Mouse (Mus musculus): Measurements from ENCODE around the gene Gm42906.

DNA sequence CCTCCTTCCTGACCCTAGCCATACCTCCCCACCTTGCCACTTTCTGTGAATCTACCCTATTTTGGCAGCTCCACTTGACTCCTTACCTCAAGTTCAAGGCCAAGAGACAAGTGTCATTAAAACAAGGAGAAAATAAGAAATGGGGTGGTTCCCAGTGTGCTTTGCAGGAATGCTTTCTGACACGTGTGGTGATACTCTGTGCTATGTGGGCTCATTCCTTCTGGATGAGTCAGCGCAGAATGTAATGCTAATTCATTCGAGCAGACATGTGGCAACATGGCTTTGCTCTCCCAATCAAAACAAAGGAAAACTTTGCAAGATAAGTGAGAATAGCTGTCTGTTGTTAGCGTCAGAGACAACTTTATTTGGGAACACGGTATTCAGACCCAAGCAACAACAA lies 225.0 kb downstream of the Gm42906 start:
- no peak for TF ChIP-seq TAL1 (IDR thresholded peaks at IDR 0.05; ENCODE audit: low read length)
- no peak for TF ChIP-seq GATA1 (IDR thresholded peaks at IDR 0.05; ENCODE audit: low read length)
